Mouse (Mus musculus) limb, embryonic 10.5 days (tissue): ENCODE results near the gene Bend5. TPM values are rescaled to one million over a fixed set of nuclear protein-coding genes. Genes with fewer than 3 reads are reported as not detected.

ENCODE experiments used
- DNase-seq: peaks from one replicate; pipeline ENCODE4 v3.0.0-alpha.2; 2017; ENCODE audit warnings: low spot score
- H3K27ac ChIP-seq: fragments of 300-500 bp; sonication (generic); 2 replicates; pipeline ENCODE4 v1.5.1; 2016; ENCODE audit warnings: mild to moderate bottlenecking
- H3K27me3 ChIP-seq: fragments of 300-500 bp; sonication (generic); 2 replicates; pipeline ENCODE4 v1.6.1; 2016; ENCODE audit warnings: low read depth, mild to moderate bottlenecking; ENCODE audit not compliant: poor library complexity, severe bottlenecking
- H3K36me3 ChIP-seq: fragments of 300-500 bp; sonication (generic); 2 replicates; pipeline ENCODE4 v1.6.1; 2016; ENCODE audit warnings: mild to moderate bottlenecking, moderate library complexity
- H3K4me1 ChIP-seq: fragments of 300-500 bp; sonication (generic); 2 replicates; pipeline ENCODE4 v1.6.1; 2016
- H3K4me3 ChIP-seq: fragments of 300-500 bp; sonication (generic); 2 replicates; pipeline ENCODE4 v1.5.1; 2016; ENCODE audit warnings: mild to moderate bottlenecking, moderate library complexity
- H3K9me3 ChIP-seq: fragments of 300-500 bp; sonication (generic); replicated peaks from 2 replicates; pipeline ENCODE4 v1.6.1; 2016; ENCODE audit warnings: mild to moderate bottlenecking
- WGBS: fragments of 180-500 bp; shearing (Covaris S2); methylation state at CpG from one replicate; pipeline ENCODE4 v1.1.7; 2016; 5-methylcytosine and 5-hydroxymethylcytosine counted together
- polyA plus RNA-seq: library from polyadenylated mRNA; unstranded; fragments of >200 nt; fragmentation: Nextera tagmentation; extraction: Ambion mirVana; gene quantifications from 2 replicates; pipeline ENCODE4 v1.2.1, GENCODE M21; 2016

Bend5 gene
- polyA plus RNA-seq, 1 experiment from 2014 or later = 37.1 TPM

DNA sequence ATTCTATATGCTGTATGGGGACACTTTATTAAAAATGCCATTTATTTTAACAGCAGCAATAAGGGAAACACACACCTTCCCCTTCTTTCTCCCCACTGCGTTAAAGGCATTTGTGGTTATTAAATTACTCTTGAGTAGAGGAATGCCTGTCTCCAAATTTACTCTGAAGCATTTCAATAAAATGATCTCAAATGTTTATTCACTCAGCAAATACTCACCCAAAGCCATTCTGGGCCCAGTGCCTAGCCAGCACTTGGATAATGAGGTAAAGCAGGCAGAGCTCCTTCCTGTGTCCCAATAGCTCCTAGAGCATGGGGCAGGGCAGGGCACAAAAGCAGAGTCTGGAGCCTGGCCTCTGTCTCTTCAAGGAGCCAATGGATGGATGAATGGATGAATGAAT, 58.2 kb downstream of the Bend5 start:
- H3K27me3 ChIP-seq = no peaks in the 10 kb centered on the region
- no peaks in the 10 kb centered on the region for H3K9me3 ChIP-seq
- 98% methylated on average over 1 of the region's 1 CpGs for WGBS
- H3K36me3 ChIP-seq = no peaks in the 10 kb centered on the region
- no peak for DNase-seq
- 0 out of 2 replicates have a peak, but pooled peaks cover 9% of the 10 kb centered on the region for H3K4me1 ChIP-seq
- no peak overlapping the region for H3K4me3 ChIP-seq
- H3K27ac ChIP-seq = no peak overlapping the region

DNA sequence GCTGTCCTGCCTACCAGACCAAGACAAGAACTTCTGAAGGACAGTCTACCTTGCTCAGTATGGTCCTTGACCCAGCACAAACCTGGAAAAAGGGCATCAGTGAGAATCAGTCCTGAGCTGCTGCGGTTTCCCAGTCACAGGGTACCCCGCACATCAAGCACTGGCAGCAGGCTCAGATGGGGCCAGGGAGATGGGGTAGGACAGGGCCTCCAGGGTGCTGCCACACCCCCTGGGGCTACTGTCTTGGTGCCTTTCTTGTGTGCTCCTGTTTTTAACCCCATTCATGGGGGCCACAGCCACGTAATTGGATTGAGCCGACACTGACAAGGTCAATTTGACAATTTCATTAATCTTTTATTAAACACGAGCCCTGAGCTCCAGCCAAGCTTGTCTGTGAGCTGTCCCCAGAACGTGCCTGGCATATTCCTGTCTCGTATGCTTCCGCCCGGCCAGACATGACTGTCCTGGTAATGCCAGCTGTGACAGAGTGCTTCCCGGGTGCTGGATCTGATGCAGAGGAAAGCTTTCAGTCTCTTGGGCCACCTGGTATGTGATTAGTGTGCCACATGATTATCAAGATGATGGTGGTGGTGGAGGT, 60.7 kb downstream of the Bend5 start:
- no peak overlapping the region for H3K4me3 ChIP-seq

DNA sequence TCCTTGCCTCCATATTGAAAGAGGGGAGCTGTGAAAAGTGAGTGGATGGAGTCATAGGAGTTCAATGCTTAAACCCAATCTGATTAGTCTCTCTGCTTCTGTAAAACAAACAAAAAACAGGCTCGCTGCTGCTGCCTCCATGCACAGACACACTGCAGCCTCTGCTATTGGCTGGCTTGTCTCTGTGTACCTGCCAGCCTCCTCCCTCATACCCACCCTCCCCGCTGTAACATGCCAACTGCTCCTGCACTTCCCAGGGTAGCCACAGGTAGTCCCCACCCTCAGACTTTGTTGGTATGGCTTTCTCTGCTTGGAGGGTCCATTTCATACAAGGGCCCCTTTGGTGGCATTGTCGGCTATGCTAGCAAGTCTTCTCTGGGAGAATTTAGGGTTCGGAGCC, 62.7 kb downstream of the Bend5 start:
- no peak for DNase-seq
- 0 out of 2 replicates have a peak, but pooled peaks cover 9% of the 10 kb centered on the region for H3K4me1 ChIP-seq
- H3K27ac ChIP-seq = no peak overlapping the region
- H3K4me3 ChIP-seq = no peak overlapping the region
- no peaks in the 10 kb centered on the region for H3K27me3 ChIP-seq
- no peaks in the 10 kb centered on the region for H3K36me3 ChIP-seq
- H3K9me3 ChIP-seq = no peaks in the 10 kb centered on the region
- 51% methylated on average over 4 of the region's 4 CpGs for WGBS

More for the DNA sequence above, 60.7 kb downstream of the Bend5 start:
- WGBS = 78% methylated on average over 10 of the region's 10 CpGs
- 0 out of 2 replicates have a peak, but pooled peaks cover 9% of the 10 kb centered on the region for H3K4me1 ChIP-seq
- no peaks in the 10 kb centered on the region for H3K36me3 ChIP-seq
- H3K27me3 ChIP-seq = no peaks in the 10 kb centered on the region
- H3K27ac ChIP-seq = no peak overlapping the region
- no peak for DNase-seq
- no peaks in the 10 kb centered on the region for H3K9me3 ChIP-seq

DNA sequence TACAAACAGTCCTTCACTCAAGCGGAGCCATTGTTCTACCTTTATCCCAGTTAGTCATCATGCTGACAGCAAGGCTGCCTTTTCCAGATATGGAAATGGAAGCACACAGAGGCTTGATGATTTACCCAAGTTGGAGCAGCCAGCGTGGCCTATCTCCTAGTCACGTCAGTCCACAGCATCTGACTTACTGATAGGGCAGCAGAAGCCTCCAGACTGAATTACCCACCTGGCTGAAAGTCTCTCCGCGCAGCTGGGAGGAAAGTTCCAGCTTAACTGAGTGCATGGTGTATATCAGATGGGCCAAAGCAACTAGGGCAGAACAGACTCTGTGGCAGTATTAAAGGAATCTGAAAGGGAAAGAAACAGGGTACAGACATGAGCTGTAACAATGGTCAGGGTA, 68.7 kb downstream of the Bend5 start:
- no peak overlapping the region for H3K27ac ChIP-seq
- no peak overlapping the region for H3K4me3 ChIP-seq
- H3K27me3 ChIP-seq = no peaks in the 10 kb centered on the region
- H3K4me1 ChIP-seq = peaks cover 32% of the 10 kb centered on the region
- 93% methylated on average over 5 of the region's 5 CpGs for WGBS
- no peaks in the 10 kb centered on the region for H3K36me3 ChIP-seq
- DNase-seq = no peak
- no peaks in the 10 kb centered on the region for H3K9me3 ChIP-seq

DNA sequence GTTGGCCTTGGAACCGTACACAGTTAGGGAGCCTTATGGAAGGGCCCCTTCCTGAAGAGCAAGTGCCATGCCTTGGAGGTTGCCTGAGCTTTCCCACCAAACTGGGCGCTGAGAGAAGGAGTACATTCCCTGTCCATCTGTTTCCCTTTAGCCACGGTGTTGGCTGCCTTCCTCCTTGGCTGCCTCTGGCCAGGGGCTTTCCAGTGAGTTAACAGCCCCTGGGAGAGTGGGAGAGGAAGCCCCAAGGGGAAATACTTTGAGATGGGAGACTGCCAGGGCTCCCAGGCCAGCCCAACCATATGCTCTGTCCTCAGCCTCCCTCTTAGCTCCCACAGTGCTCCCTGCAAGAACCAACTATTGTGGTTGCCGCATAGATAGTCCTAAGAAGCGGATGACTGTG, 70.4 kb downstream of the Bend5 start:
- H3K27ac ChIP-seq = peak overlapping the region; percentile 58; the same call in 1 of the 2 replicates
- 46% methylated on average over 5 of the region's 5 CpGs for WGBS
- H3K9me3 ChIP-seq = no peaks in the 10 kb centered on the region
- H3K36me3 ChIP-seq = no peaks in the 10 kb centered on the region
- DNase-seq = no peak
- no peaks in the 10 kb centered on the region for H3K27me3 ChIP-seq
- peaks cover 32% of the 10 kb centered on the region for H3K4me1 ChIP-seq
- H3K4me3 ChIP-seq = no peak overlapping the region

DNA sequence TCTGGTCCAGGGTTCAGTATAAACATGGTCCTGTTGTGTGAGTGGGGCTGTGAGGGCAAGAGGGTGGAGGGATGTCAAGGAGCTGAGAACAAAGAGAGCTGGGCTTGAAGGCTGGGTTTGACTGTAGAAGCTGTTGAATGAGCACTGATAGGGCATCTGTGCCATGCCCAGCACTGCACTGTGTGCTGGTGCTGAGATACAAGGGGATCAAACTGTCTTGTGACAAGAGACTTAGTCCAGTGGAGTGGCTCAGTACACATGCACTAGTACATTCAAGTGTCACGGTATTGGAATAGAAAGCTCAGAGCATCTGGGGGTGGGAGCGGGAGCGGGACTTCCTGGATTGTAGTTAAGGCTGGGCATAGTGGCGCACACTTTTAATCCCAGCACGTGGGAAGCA, 71.4 kb downstream of the Bend5 start:
- no peak overlapping the region for H3K4me3 ChIP-seq
- DNase-seq = no peak
- H3K4me1 ChIP-seq = peaks cover 32% of the 10 kb centered on the region
- H3K27ac ChIP-seq = peak overlapping the region; percentile 61; the same call in 1 of the 2 replicates
- H3K9me3 ChIP-seq = no peaks in the 10 kb centered on the region
- 57% methylated on average over 5 of the region's 5 CpGs for WGBS
- no peaks in the 10 kb centered on the region for H3K27me3 ChIP-seq
- H3K36me3 ChIP-seq = no peaks in the 10 kb centered on the region

DNA sequence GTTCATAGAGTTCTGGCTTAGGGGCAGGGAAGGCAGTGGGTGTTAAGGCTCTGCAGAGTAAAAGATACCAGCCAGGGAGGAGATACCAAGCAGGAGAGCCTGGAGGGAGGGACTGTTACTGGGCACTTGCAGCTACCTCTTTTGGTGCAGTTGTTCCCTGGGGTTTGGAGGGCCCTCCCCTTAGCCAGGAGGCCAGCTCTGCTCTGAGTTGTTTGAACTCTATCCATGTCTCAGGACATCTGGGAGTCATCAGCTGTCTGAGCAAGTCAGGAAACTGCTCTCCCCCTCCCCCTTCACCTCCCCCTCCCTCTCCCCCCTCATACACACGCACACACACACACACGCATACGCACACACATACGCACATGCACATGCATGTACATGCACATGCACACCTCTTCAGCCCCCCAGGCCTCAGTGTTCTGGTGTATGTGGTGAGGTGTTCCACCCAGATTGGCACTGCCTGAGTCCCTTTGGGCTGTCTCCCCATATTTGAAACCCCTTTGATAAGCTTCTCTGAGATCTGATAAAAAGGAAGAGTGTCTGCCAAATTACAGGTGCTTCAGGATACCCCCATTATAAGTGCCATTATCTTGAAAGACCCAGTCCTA, 72.5 kb downstream of the Bend5 start:
- Histone ChIP-seq H3K27ac (peak overlapping the region; percentile 56), H3K27me3 (no peaks in the 10 kb centered on the region), H3K36me3 (no peaks in the 10 kb centered on the region), H3K4me3 (no peak overlapping the region), H3K9me3 (no peaks in the 10 kb centered on the region), H3K4me1 (peaks cover 32% of the 10 kb centered on the region)
- WGBS = 61% methylated on average over 4 of the region's 4 CpGs
- DNase-seq = peak; percentile 41

DNA sequence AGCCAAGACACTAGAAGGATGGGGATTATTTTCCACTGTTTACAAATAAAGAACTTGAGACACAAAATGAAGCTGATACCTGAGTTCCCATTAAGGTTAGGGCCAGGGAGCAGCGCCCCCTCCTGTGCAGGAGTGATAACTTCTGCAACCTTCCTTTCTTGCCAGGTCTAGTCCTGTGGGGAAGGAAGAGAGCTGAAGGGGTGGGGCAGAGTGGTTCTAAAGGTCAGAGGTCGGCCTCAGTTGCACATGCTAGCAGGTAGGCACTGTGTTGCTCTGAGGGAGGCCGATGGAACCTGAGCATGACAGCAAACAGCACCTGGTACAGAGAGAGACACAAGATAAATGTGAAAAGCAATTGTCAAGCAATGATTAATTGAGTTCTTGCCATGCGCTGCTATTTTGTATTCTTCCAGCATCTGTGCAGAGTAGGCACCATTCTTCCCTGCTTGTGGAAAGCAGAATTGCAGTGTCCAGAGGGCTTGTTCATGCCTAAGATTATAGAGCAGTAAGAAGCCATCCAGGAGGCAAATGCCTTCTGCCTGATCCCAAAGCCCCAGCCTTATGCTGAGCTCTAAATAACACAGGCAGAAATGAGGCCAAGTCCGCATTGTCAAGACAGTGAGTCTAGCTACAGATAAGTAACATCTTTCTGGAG, 79.1 kb downstream of the Bend5 start:
- H3K36me3 ChIP-seq = no peaks in the 10 kb centered on the region
- no peak overlapping the region for H3K27ac ChIP-seq
- no peak for DNase-seq
- no peak overlapping the region for H3K4me3 ChIP-seq
- no peaks in the 10 kb centered on the region for H3K27me3 ChIP-seq
- WGBS = 63% methylated on average over 5 of the region's 5 CpGs
- no peaks in the 10 kb centered on the region for H3K9me3 ChIP-seq
- no peaks in the 10 kb centered on the region for H3K4me1 ChIP-seq

DNA sequence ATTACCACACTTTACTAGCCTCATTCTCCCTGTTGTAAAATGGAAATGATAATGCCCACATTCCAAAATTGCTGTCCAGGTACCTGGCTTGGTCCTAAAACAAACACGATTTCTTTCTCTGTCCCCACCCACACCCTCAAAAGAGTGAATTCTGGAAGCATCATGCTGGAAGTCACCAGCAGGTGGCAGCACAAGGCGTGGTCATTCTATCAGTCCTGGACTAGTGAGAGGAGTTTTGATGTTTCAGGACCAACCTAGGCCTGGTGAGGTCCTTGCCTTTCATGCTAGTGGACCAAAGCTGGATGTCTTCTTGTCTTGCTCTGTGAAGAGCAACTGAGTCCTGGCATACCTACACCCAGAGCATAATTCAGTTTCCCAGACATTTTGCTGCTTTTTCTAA, 81.1 kb downstream of the Bend5 start:
- 15% methylated on average over 2 of the region's 2 CpGs for WGBS

DNA sequence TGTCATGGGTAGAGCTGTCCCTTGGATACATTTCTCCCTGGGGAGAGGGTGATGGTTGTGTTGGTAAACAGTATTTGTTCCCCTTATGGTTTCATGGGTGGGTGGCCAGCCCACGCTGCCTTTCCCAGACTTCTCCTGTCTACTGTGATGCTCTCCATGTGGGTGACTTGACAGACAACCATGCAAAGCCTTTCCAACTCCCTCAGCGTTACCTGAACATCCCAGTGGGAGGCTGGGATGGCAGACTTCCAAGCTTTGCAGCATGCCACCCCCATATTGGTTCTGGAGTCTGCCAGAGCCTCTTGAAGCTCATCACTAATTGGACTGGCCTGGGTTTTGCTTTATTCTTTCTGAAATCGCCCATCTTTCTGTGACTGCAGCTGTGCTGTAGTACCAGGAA, 83.9 kb downstream of the Bend5 start:
- Histone ChIP-seq H3K4me3 (no peak overlapping the region), H3K9me3 (no peaks in the 10 kb centered on the region), H3K27me3 (no peaks in the 10 kb centered on the region), H3K4me1 (no peaks in the 10 kb centered on the region), H3K27ac (no peak overlapping the region), H3K36me3 (no peaks in the 10 kb centered on the region)
- WGBS = 85% methylated on average over 3 of the region's 3 CpGs
- no peak for DNase-seq

More for the DNA sequence above, 81.1 kb downstream of the Bend5 start:
- Histone ChIP-seq H3K4me1 (no peaks in the 10 kb centered on the region), H3K9me3 (no peaks in the 10 kb centered on the region), H3K4me3 (no peak overlapping the region), H3K27ac (no peak overlapping the region), H3K36me3 (no peaks in the 10 kb centered on the region), H3K27me3 (no peaks in the 10 kb centered on the region)
- DNase-seq = peak; percentile 80

DNA sequence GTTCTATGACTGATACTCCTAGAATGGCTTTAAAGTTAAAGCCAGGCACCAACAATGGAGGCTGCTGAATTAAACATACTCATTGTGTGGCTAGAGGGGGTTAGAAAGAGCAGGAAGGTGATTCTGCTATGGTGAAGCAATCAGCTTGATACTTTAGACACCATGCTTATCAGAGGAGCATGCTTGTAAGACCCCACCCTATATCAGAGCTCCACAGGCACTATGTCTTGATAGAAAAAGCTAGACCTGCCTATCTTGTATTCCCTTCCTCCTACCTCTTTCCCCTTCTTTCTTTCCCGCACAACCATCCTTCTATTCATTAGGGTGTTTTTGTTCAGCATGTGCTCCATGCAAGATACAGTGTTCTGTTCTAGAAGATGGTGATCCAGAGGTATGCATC, 86.6 kb downstream of the Bend5 start:
- no peak for DNase-seq
- WGBS = 82% methylated on average over 1 of the region's 1 CpGs
- H3K4me1 ChIP-seq = no peaks in the 10 kb centered on the region

DNA sequence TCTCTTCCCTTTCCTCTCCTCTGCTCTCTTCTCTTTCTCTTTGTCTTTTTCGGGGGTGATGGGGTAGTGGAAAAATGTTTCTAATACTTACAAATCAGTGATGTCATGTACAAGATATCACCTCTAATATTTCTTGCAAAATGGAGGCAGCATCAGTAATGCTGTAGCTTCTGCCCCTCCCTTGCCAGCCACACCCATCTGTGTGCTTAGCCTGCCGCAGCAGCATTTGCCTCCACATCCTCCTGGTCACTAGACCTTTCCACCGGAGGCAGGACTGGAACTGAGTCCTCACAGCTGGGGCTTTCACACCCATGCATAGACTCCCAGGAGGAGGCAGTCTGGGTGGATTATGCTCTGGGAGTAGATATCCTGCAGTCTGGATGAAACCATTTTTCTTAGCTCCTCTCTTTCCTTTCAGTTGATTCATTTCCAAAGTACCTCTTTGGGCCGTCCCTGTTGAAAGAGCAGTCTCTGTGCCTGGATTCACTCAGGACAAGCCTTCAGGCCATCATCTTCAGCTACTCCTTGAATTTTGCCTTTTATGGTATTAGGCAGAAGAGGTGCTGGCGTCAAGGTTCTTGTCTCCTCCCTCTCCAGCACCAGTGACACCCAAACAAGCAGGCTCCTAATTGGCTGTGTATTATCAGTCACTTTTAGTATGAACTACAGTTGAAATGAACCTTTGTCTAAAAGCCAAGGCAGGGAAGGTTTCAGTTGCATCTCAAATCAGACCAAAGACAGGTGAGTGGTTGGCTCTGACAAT, 88.3 kb downstream of the Bend5 start:
- 67% methylated on average over 5 of the region's 5 CpGs for WGBS
- H3K4me3 ChIP-seq = no peak overlapping the region
- H3K4me1 ChIP-seq = no peaks in the 10 kb centered on the region
- H3K36me3 ChIP-seq = no peaks in the 10 kb centered on the region
- DNase-seq = no peak
- H3K27me3 ChIP-seq = no peaks in the 10 kb centered on the region
- H3K27ac ChIP-seq = no peak overlapping the region
- no peaks in the 10 kb centered on the region for H3K9me3 ChIP-seq

More for the DNA sequence above, 86.6 kb downstream of the Bend5 start:
- Histone ChIP-seq H3K4me3 (no peak overlapping the region), H3K27ac (no peak overlapping the region), H3K36me3 (no peaks in the 10 kb centered on the region), H3K9me3 (no peaks in the 10 kb centered on the region), H3K27me3 (no peaks in the 10 kb centered on the region)

DNA sequence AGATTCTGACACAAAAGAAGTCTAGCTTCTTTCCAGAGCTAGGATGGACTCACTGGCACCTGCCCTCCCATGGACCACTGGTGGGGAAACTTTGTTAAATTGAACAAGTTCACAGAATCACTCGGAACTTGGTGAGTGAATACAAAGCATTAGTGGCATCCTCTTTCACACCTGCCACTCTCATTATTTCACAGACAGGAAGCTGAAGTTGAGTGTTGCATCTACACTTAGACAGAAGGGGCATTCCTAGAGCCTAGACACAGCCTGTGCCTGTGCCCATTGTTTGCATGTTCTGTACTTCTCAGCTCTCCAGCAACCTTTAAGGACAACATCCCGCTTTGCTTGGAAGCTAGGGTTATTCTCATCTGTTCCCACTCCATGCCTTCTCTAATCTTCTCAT, 90.1 kb downstream of the Bend5 start:
- Histone ChIP-seq H3K4me1 (no peaks in the 10 kb centered on the region), H3K4me3 (no peak overlapping the region), H3K36me3 (no peaks in the 10 kb centered on the region), H3K27ac (no peak overlapping the region), H3K27me3 (no peaks in the 10 kb centered on the region), H3K9me3 (no peaks in the 10 kb centered on the region)
- 91% methylated on average over 2 of the region's 2 CpGs for WGBS
- DNase-seq = no peak
